Mouse (Mus musculus): Measurements from ENCODE around the gene Mageb18. TPM values are rescaled to one million over a fixed set of nuclear protein-coding genes. Genes with fewer than 3 reads are reported as not detected.
"Not testable (repeated sequence)": the region's sequence is repeated elsewhere in the genome, so short reads cannot be mapped to it uniquely, and the experiment has no call there.

Mageb18 gene
- polyA plus RNA-seq (2015; fragmentation: Nextera tagmentation; extraction: Ambion mirVana) = not detected in 2 replicates

- H3K27me3 ChIP-seq (replicated peaks) = no peaks in the 10 kb centered on the region
- H3K27ac ChIP-seq = no peak within 1 kb of the TSS
- H3K9me3 ChIP-seq = no peaks in the 10 kb centered on the region
- no peak within 1 kb of the TSS for H3K9ac ChIP-seq
- H3K4me3 ChIP-seq (replicated peaks) = no peak within 1 kb of the TSS
- H3K4me2 ChIP-seq (replicated peaks) = no peak within 1 kb of the TSS
- H3K36me3 ChIP-seq = no peaks in the 10 kb centered on the region
- ATAC-seq = no peak
- H3K4me1 ChIP-seq (replicated peaks) = no peaks in the 10 kb centered on the region
- 74% methylated on average over 1 of the region's 1 CpGs for WGBS
Observed at GRCm38 (mm10) chrX:92599472-92599871, at the start of gene Mageb18. TSS of gene Mageb18 (minus strand) at chrX:92599572.

- no peak overlapping the region for H3K4me3 ChIP-seq (replicated peaks)
- H3K36me3 ChIP-seq = no peaks in the 10 kb centered on the region
- no peaks in the 10 kb centered on the region for H3K9me3 ChIP-seq
- H3K27me3 ChIP-seq (replicated peaks) = no peaks in the 10 kb centered on the region
- no peak overlapping the region for H3K27ac ChIP-seq
- H3K9ac ChIP-seq = no peak overlapping the region
- ATAC-seq = no peak
- H3K4me2 ChIP-seq (replicated peaks) = no peak overlapping the region
- no peaks in the 10 kb centered on the region for H3K4me1 ChIP-seq (replicated peaks)
- 81% methylated on average over 3 of the region's 3 CpGs for WGBS
Observed at GRCm38 (mm10) chrX:92612788-92613187, 13.4 kb upstream of the Mageb18 start.

- H3K36me3 ChIP-seq = no peaks in the 10 kb centered on the region
- H3K27me3 ChIP-seq (replicated peaks) = no peaks in the 10 kb centered on the region
- H3K4me2 ChIP-seq (replicated peaks) = no peak overlapping the region
- no peak for ATAC-seq
- H3K27ac ChIP-seq = no peak overlapping the region
- no peak overlapping the region for H3K9ac ChIP-seq
- no peak overlapping the region for H3K4me3 ChIP-seq (replicated peaks)
- 59% methylated on average over 3 of the region's 3 CpGs for WGBS
- H3K4me1 ChIP-seq (replicated peaks) = no peaks in the 10 kb centered on the region
- no peaks in the 10 kb centered on the region for H3K9me3 ChIP-seq
Observed at GRCm38 (mm10) chrX:92610466-92610865, 11.1 kb upstream of the Mageb18 start.

GRCm38 (mm10) chrX:92597324-92597723, 2.0 kb downstream of the Mageb18 start:
- no peaks in the 10 kb centered on the region for H3K9me3 ChIP-seq
- WGBS = 42% methylated on average over 4 of the region's 4 CpGs
- no peak overlapping the region for H3K27ac ChIP-seq
- no peak overlapping the region for H3K4me2 ChIP-seq (replicated peaks)
- H3K4me3 ChIP-seq (replicated peaks) = no peak overlapping the region
- no peaks in the 10 kb centered on the region for H3K36me3 ChIP-seq
- no peaks in the 10 kb centered on the region for H3K27me3 ChIP-seq (replicated peaks)
- H3K4me1 ChIP-seq (replicated peaks) = no peaks in the 10 kb centered on the region
- H3K9ac ChIP-seq = no peak overlapping the region
- no peak for ATAC-seq

- Histone ChIP-seq H3K4me2 (replicated peaks) (no peak overlapping the region), H3K9ac (no peak overlapping the region), H3K9me3 (no peaks in the 10 kb centered on the region), H3K27ac (no peak overlapping the region), H3K27me3 (replicated peaks) (no peaks in the 10 kb centered on the region), H3K4me1 (replicated peaks) (no peaks in the 10 kb centered on the region), H3K4me3 (replicated peaks) (no peak overlapping the region), H3K36me3 (no peaks in the 10 kb centered on the region)
- no peak for ATAC-seq
- WGBS = 71% methylated on average over 1 of the region's 1 CpGs
Observed at GRCm38 (mm10) chrX:92527826-92528225, 71.5 kb downstream of the Mageb18 start.

GRCm38 (mm10) chrX:92498254-92498653, 101.1 kb downstream of the Mageb18 start:
- H3K27ac ChIP-seq = no peak overlapping the region
- no peak overlapping the region for H3K9ac ChIP-seq
- no peaks in the 10 kb centered on the region for H3K36me3 ChIP-seq
- H3K4me3 ChIP-seq (replicated peaks) = no peak overlapping the region
- no peaks in the 10 kb centered on the region for H3K27me3 ChIP-seq (replicated peaks)
- no peaks in the 10 kb centered on the region for H3K4me1 ChIP-seq (replicated peaks)
- H3K9me3 ChIP-seq = no peaks in the 10 kb centered on the region
- no peak overlapping the region for H3K4me2 ChIP-seq (replicated peaks)
- WGBS = 52% methylated on average over 1 of the region's 1 CpGs
- no peak for ATAC-seq

GRCm38 (mm10) chrX:92489649-92490048, 109.7 kb downstream of the Mageb18 start, which contains the start of gene Gm5941:
TSS of gene Gm5941 (plus strand) at chrX:92489949.
- not testable (repeated sequence) for H3K27me3 ChIP-seq (replicated peaks); H3K36me3 ChIP-seq; H3K4me1 ChIP-seq (replicated peaks); ATAC-seq; H3K4me3 ChIP-seq (replicated peaks); H3K9me3 ChIP-seq; H3K9ac ChIP-seq; H3K4me2 ChIP-seq (replicated peaks); H3K27ac ChIP-seq
- WGBS = 90% methylated on average over 4 of the region's 4 CpGs

GRCm38 (mm10) chrX:92464773-92465172, 134.6 kb downstream of the Mageb18 start:
- no peak overlapping the region for H3K4me3 ChIP-seq (replicated peaks)
- no peak overlapping the region for H3K9ac ChIP-seq
- H3K4me2 ChIP-seq (replicated peaks) = no peak overlapping the region
- H3K4me1 ChIP-seq (replicated peaks) = no peaks in the 10 kb centered on the region
- ATAC-seq = no peak
- H3K36me3 ChIP-seq = no peaks in the 10 kb centered on the region
- no peak overlapping the region for H3K27ac ChIP-seq
- 51% methylated on average over 4 of the region's 4 CpGs for WGBS
- H3K27me3 ChIP-seq (replicated peaks) = no peaks in the 10 kb centered on the region
- H3K9me3 ChIP-seq = no peaks in the 10 kb centered on the region

- ATAC-seq = no peak
- no peaks in the 10 kb centered on the region for H3K9me3 ChIP-seq
- 29% methylated on average over 3 of the region's 3 CpGs for WGBS
- H3K27ac ChIP-seq = no peak overlapping the region
- no peaks in the 10 kb centered on the region for H3K36me3 ChIP-seq
- H3K9ac ChIP-seq = no peak overlapping the region
- no peak overlapping the region for H3K4me2 ChIP-seq (replicated peaks)
- H3K27me3 ChIP-seq (replicated peaks) = no peaks in the 10 kb centered on the region
- no peaks in the 10 kb centered on the region for H3K4me1 ChIP-seq (replicated peaks)
- H3K4me3 ChIP-seq (replicated peaks) = no peak overlapping the region
Observed at GRCm38 (mm10) chrX:92460496-92460895, 138.9 kb downstream of the Mageb18 start.

- Histone ChIP-seq H3K4me3 (replicated peaks) (no peak overlapping the region), H3K36me3 (no peaks in the 10 kb centered on the region), H3K27me3 (replicated peaks) (no peaks in the 10 kb centered on the region), H3K9me3 (no peaks in the 10 kb centered on the region), H3K9ac (no peak overlapping the region), H3K4me1 (replicated peaks) (no peaks in the 10 kb centered on the region), H3K4me2 (replicated peaks) (no peak overlapping the region), H3K27ac (no peak overlapping the region)
- no peak for ATAC-seq
Observed at GRCm38 (mm10) chrX:92387384-92387783, 212.0 kb downstream of the Mageb18 start.

- H3K36me3 ChIP-seq = no peaks in the 10 kb centered on the region
- 23% methylated on average over 5 of the region's 5 CpGs for whole genome bisulfite sequencing
- H3K27ac ChIP-seq = no peak overlapping the region
- no peak overlapping the region for H3K4me3 ChIP-seq (replicated peaks)
- ATAC-seq = no peak
- H3K9me3 ChIP-seq = no peaks in the 10 kb centered on the region
- H3K9ac ChIP-seq = no peak overlapping the region
- H3K4me1 ChIP-seq (replicated peaks) = no peaks in the 10 kb centered on the region
- no peaks in the 10 kb centered on the region for H3K27me3 ChIP-seq (replicated peaks)
- no peak overlapping the region for H3K4me2 ChIP-seq (replicated peaks)
Observed at GRCm38 (mm10) chrX:92342924-92343323, 256.4 kb downstream of the Mageb18 start.

- Histone ChIP-seq H3K9ac (no peak overlapping the region), H3K4me2 (replicated peaks) (no peak overlapping the region), H3K27ac (no peak overlapping the region), H3K27me3 (replicated peaks) (no peaks in the 10 kb centered on the region), H3K36me3 (no peaks in the 10 kb centered on the region), H3K4me3 (replicated peaks) (no peak overlapping the region), H3K9me3 (no peaks in the 10 kb centered on the region), H3K4me1 (replicated peaks) (no peaks in the 10 kb centered on the region)
- WGBS = 84% methylated on average over 6 of the region's 6 CpGs
- ATAC-seq = no peak
Observed at GRCm38 (mm10) chrX:92340906-92341305, 258.5 kb downstream of the Mageb18 start.

- H3K4me2 ChIP-seq (replicated peaks) = no peak overlapping the region
- no peak overlapping the region for H3K27ac ChIP-seq
- no peak overlapping the region for H3K4me3 ChIP-seq (replicated peaks)
- H3K27me3 ChIP-seq (replicated peaks) = no peaks in the 10 kb centered on the region
- no peaks in the 10 kb centered on the region for H3K4me1 ChIP-seq (replicated peaks)
- no peak for ATAC-seq
- WGBS = 84% methylated on average over 2 of the region's 2 CpGs
- H3K9ac ChIP-seq = no peak overlapping the region
- H3K9me3 ChIP-seq = no peaks in the 10 kb centered on the region
- H3K36me3 ChIP-seq = no peaks in the 10 kb centered on the region
Observed at GRCm38 (mm10) chrX:92339551-92339950, 259.8 kb downstream of the Mageb18 start.
